Mouse (Mus musculus) megakaryocyte, embryonic 14.5 days (primary cell): ENCODE measurements at regions not wholly inside any gene's neighbourhood (a gene's known extent, or its start where the extent isn't known, plus 50 kb on each side); places are given as distances from the start of the nearest gene placed in this dataset.

Experiments
- FLI1 ChIP-seq: IDR thresholded peaks from 2 replicates; pipeline ENCODE4 v1.6.1; 2012; ENCODE audit warnings: low read length, inconsistent platforms, mixed read lengths
- GATA1 ChIP-seq: IDR thresholded peaks from 3 replicates; pipeline ENCODE4 v1.6.1; 2012; ENCODE audit warnings: mixed read lengths, low read length, inconsistent platforms, borderline replicate concordance

DNA sequence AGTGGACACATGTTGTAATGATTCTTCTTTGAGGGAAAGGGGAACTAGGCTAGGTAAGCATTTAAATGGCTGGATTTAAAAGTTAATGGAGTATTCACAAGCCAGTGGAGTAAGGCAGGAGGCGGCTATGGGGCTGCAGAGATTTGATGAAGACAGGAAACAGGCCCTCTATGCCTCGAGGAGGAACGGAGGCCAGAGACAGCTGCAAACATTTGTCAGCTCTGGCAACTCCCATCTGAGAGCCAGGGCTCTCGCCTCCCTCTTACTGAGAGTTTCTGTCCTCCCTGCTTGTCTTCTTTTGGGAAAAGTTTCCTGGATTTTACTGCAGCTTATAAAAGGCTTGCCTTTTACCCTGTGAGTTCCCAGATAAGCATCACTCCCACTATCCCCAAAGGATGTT is 134.9 kb upstream of the Tas2r119 start:
- TF ChIP-seq GATA1 (no peak), FLI1 (no peak)
